Mouse (Mus musculus): ENCODE measurements around the gene S100pbp. TPM values are rescaled to one million over a fixed set of nuclear protein-coding genes. Genes with fewer than 3 reads are reported as not detected.

The S100pbp gene
- total RNA-seq, 1 experiment from 2014 or later: 44.8 TPM

GRCm38 (mm10) chr4:129161581-129162255 lies 27.8 kb downstream of the S100pbp start:
- ATAC-seq (ENCODE audit: extremely low read depth, insufficient number of reproducible peaks, low FRiP score, poor library complexity, severe bottlenecking): no peak

GRCm38 (mm10) chr4:129161076-129161475 lies 28.5 kb downstream of the S100pbp start:
- no peak for ATAC-seq (ENCODE audit: extremely low read depth, insufficient number of reproducible peaks, low FRiP score, poor library complexity, severe bottlenecking)

- ATAC-seq (ENCODE audit: extremely low read depth, insufficient number of reproducible peaks, low FRiP score, poor library complexity, severe bottlenecking): no peak
Measured at GRCm38 (mm10) chr4:129158549-129158948, 31.0 kb downstream of the S100pbp start.

- ATAC-seq (ENCODE audit: extremely low read depth, insufficient number of reproducible peaks, low FRiP score, poor library complexity, severe bottlenecking): no peak
Measured at GRCm38 (mm10) chr4:129157541-129157940, 32.0 kb downstream of the S100pbp start.

- no peak for ATAC-seq (ENCODE audit: extremely low read depth, insufficient number of reproducible peaks, low FRiP score, poor library complexity, severe bottlenecking)
Measured at GRCm38 (mm10) chr4:129151276-129151811, 38.2 kb downstream of the S100pbp start.

GRCm38 (mm10) chr4:129149321-129149720 lies 40.2 kb downstream of the S100pbp start:
- no peak for ATAC-seq (ENCODE audit: extremely low read depth, insufficient number of reproducible peaks, low FRiP score, poor library complexity, severe bottlenecking)

- no peak for ATAC-seq (ENCODE audit: extremely low read depth, insufficient number of reproducible peaks, low FRiP score, poor library complexity, severe bottlenecking)
Measured at GRCm38 (mm10) chr4:129147552-129148103, 41.9 kb downstream of the S100pbp start.

- ATAC-seq (ENCODE audit: extremely low read depth, insufficient number of reproducible peaks, low FRiP score, poor library complexity, severe bottlenecking): no peak
Measured at GRCm38 (mm10) chr4:129146392-129146791, 43.1 kb downstream of the S100pbp start.

- no peak for ATAC-seq (ENCODE audit: extremely low read depth, insufficient number of reproducible peaks, low FRiP score, poor library complexity, severe bottlenecking)
Measured at GRCm38 (mm10) chr4:129145943-129146342, 43.6 kb downstream of the S100pbp start.

- ATAC-seq (ENCODE audit: extremely low read depth, insufficient number of reproducible peaks, low FRiP score, poor library complexity, severe bottlenecking): no peak
Measured at GRCm38 (mm10) chr4:129145411-129145810, 44.1 kb downstream of the S100pbp start.

- no peak for ATAC-seq (ENCODE audit: extremely low read depth, insufficient number of reproducible peaks, low FRiP score, poor library complexity, severe bottlenecking)
Measured at GRCm38 (mm10) chr4:129144401-129145367, 44.8 kb downstream of the S100pbp start.

- no peak for ATAC-seq (ENCODE audit: extremely low read depth, insufficient number of reproducible peaks, low FRiP score, poor library complexity, severe bottlenecking)
Measured at GRCm38 (mm10) chr4:129143509-129143908, 46.0 kb downstream of the S100pbp start.

GRCm38 (mm10) chr4:129142439-129143045 lies 47.0 kb downstream of the S100pbp start:
- ATAC-seq (ENCODE audit: extremely low read depth, insufficient number of reproducible peaks, low FRiP score, poor library complexity, severe bottlenecking): no peak

GRCm38 (mm10) chr4:129141560-129142438 lies 47.7 kb downstream of the S100pbp start:
- ATAC-seq (ENCODE audit: extremely low read depth, insufficient number of reproducible peaks, low FRiP score, poor library complexity, severe bottlenecking): no peak

GRCm38 (mm10) chr4:129140808-129141207 lies 48.7 kb downstream of the S100pbp start:
- no peak for ATAC-seq (ENCODE audit: extremely low read depth, insufficient number of reproducible peaks, low FRiP score, poor library complexity, severe bottlenecking)

GRCm38 (mm10) chr4:129139642-129140041 lies 49.9 kb downstream of the S100pbp start:
- ATAC-seq (ENCODE audit: extremely low read depth, insufficient number of reproducible peaks, low FRiP score, poor library complexity, severe bottlenecking): no peak

- ATAC-seq (ENCODE audit: extremely low read depth, insufficient number of reproducible peaks, low FRiP score, poor library complexity, severe bottlenecking): no peak
Measured at GRCm38 (mm10) chr4:129137392-129138321, 51.9 kb downstream of the S100pbp start.
